Comparison of ENCODE assay signal across 11 mouse cellular contexts in genomic region chr10:75344563-75344962, GRCm38 (mm10). TPM values are rescaled to one million over a fixed set of nuclear protein-coding genes. Genes with fewer than 3 reads are reported as not detected.
DNase-seq lines count a peak whose midpoint lies in the region; ATAC-seq and TF ChIP-seq lines count a peak whose summit lies in the region.
"Not testable (repeated sequence)": the region's sequence is repeated elsewhere in the genome, so short reads cannot be mapped to it uniquely, and the experiment has no call there.
"Had no signal": no experiment of that assay in that cellular context is flagged by ENCODE, and none has a peak within 500 bp of the region (broad histone marks: within the 10 kb centered on the region; RNA-seq: fewer than 3 reads in every experiment).

No protein-coding gene starts in this region.

- peaks cover 19% of the 10 kb centered on the region for H3K4me1 ChIP-seq in brown adipose tissue, adult 24 weeks (ENCODE audit: control insufficient read depth, insufficient read depth, insufficient read length, low read length)
- not testable (repeated sequence) for H3K4me1 ChIP-seq in heart, embryonic 10.5 days; liver, embryonic 16.5 days (ENCODE audit: control insufficient read depth, low read depth, low read length)
- peaks cover 14% of the 10 kb centered on the region for H3K4me1 ChIP-seq in heart, postnatal 0 days (ENCODE audit: control insufficient read depth, insufficient read depth)

- H3K36me3 ChIP-seq in heart, embryonic 10.5 days; heart, postnatal 0 days (replicated peaks; ENCODE audit: control insufficient read depth, insufficient read depth, low read length); liver, embryonic 16.5 days (ENCODE audit: control insufficient read depth, insufficient read depth): not testable (repeated sequence)

- H3K9me3 ChIP-seq in heart, embryonic 10.5 days; heart, postnatal 0 days (replicated peaks; ENCODE audit: control insufficient read depth, low read length); liver, embryonic 16.5 days (replicated peaks; ENCODE audit: control insufficient read depth, low read length): not testable (repeated sequence)

- not testable (repeated sequence) for TF ChIP-seq CTCF in heart, postnatal 0 days (IDR thresholded peaks at IDR 0.05; ENCODE audit: low read depth)

- ATAC-seq in heart, postnatal 0 days (ENCODE audit: insufficient read depth, low read depth), result 0 out of 2 replicates have a peak, but pooled peaks have one; percentile 24
- ATAC-seq in liver, embryonic 16.5 days (ENCODE audit: low read depth), result peak; percentile 21; the same call in 1 of the 2 replicates

- H3K27me3 ChIP-seq in heart, embryonic 10.5 days (ENCODE audit: insufficient read depth, poor library complexity, severe bottlenecking); heart, postnatal 0 days (ENCODE audit: control insufficient read depth, insufficient read depth, low read length); liver, embryonic 16.5 days (ENCODE audit: control insufficient read depth, insufficient read depth, low read depth, low read length): not testable (repeated sequence)

- not testable (repeated sequence) for TF ChIP-seq EP300 in heart, postnatal 0 days (IDR thresholded peaks at IDR 0.05; ENCODE audit: low read depth)

- H3K4me2 ChIP-seq in heart, postnatal 0 days (ENCODE audit: low read depth, low read length); liver, embryonic 16.5 days (ENCODE audit: low read depth, low read length): not testable (repeated sequence)

- peak; percentile 68 for DNase-seq in heart, embryonic 10.5 days (ENCODE audit: low spot score)
- not testable (repeated sequence) for DNase-seq in heart, postnatal 0 days (ENCODE audit: low spot score)
- DNase-seq in kidney, postnatal 14 days, result peak; percentile 28
- peak; percentile 46 for DNase-seq in retina, embryonic 14.5 days (ENCODE audit: low spot score)
- DNase-seq in thymus, postnatal 4 days, result peak; percentile 34

- not testable (repeated sequence) for H3K9ac ChIP-seq in heart, postnatal 0 days (replicated peaks; ENCODE audit: low read depth, low read length); liver, embryonic 16.5 days (ENCODE audit: low read depth, low read length)

- whole genome bisulfite sequencing in heart, embryonic 10.5 days, result 35% methylated on average over 1 of the region's 1 CpGs
- 62% methylated on average over 1 of the region's 1 CpGs for WGBS in heart, postnatal 0 days
- 31% methylated on average over 1 of the region's 1 CpGs for WGBS in liver, embryonic 16.5 days (ENCODE audit: insufficient replicate concordance)

- H3K27ac ChIP-seq in brown adipose tissue, adult 24 weeks (replicated peaks; ENCODE audit: low read depth, low read length), result peak overlapping the region; percentile 47; the same call in 1 of the 2 replicates
- H3K27ac ChIP-seq in heart, embryonic 10.5 days; liver, embryonic 16.5 days (ENCODE audit: low read length): not testable (repeated sequence)
- H3K27ac ChIP-seq in heart, postnatal 0 days (ENCODE audit: low read depth), result peak overlapping the region; percentile 62; the same call in 1 of the 2 replicates

- H3K4me3 ChIP-seq in brown adipose tissue, adult 24 weeks (ENCODE audit: insufficient read depth, low read depth, low read length); heart, embryonic 10.5 days; heart, postnatal 0 days (ENCODE audit: low read depth, low read length); liver, embryonic 16.5 days (ENCODE audit: low read depth, low read length): not testable (repeated sequence)

RNA-seq across cellular contexts. Expression of gene Adora2a, which starts 27.9 kb away (rescaled TPM):
- polyA plus RNA-seq in brown adipose tissue, adult 24 weeks (2012; ENCODE audit: insufficient read depth, insufficient read length, missing spikeins), result 3.8 and 5.0 TPM in 2 replicates
- 3.5 and 3.6 TPM in 2 replicates for polyA plus RNA-seq in heart, embryonic 10.5 days (2016; fragmentation: Nextera tagmentation; extraction: Ambion mirVana)
- 15.8 and 51.3 TPM in 2 replicates for total RNA-seq in heart, postnatal 0 days (2014; rRNA removed; ENCODE audit: low replicate concordance)
- 3.6 and 4.4 TPM in 2 replicates for polyA plus RNA-seq in heart, postnatal 0 days (2015; fragmentation: Nextera tagmentation; extraction: Ambion mirVana)
- 1.9 and 2.0 TPM in 2 replicates for polyA plus RNA-seq in liver, embryonic 16.5 days (2015; fragmentation: Nextera tagmentation; extraction: Ambion mirVana)
- total RNA-seq: MEL had no signal
- polyA plus RNA-seq: erythroblast, embryonic 14.5 days had no signal

RNA-seq across cellular contexts. Expression of gene Upb1, which starts 56.4 kb away (rescaled TPM):
- 2.1 TPM in 1 of 2 replicates, not detected in the other for polyA plus RNA-seq in brown adipose tissue, adult 24 weeks (2012; ENCODE audit: insufficient read depth, insufficient read length, missing spikeins)
- 0.10 and 1.6 TPM in 2 replicates for polyA plus RNA-seq in heart, embryonic 10.5 days (2016; fragmentation: Nextera tagmentation; extraction: Ambion mirVana)
- 0.66 TPM in 1 of 2 replicates, not detected in the other for total RNA-seq in heart, postnatal 0 days (2014; rRNA removed; ENCODE audit: low replicate concordance)
- 0.86 and 1.1 TPM in 2 replicates for polyA plus RNA-seq in heart, postnatal 0 days (2015; fragmentation: Nextera tagmentation; extraction: Ambion mirVana)
- 29.5 and 40.4 TPM in 2 replicates for polyA plus RNA-seq in liver, embryonic 16.5 days (2015; fragmentation: Nextera tagmentation; extraction: Ambion mirVana)
- total RNA-seq: MEL; midbrain, postnatal 0 days had no signal
- polyA plus RNA-seq: erythroblast, embryonic 14.5 days; forebrain, embryonic 11.5 days had no signal
